Mouse (Mus musculus): ENCODE data around the gene Ube2d3. TPM values are rescaled to one million over a fixed set of nuclear protein-coding genes. Genes with fewer than 3 reads are reported as not detected.
"Not testable (repeated sequence)": the region's sequence is repeated elsewhere in the genome, so short reads cannot be mapped to it uniquely, and the experiment has no call there.

Gene Ube2d3
- total RNA-seq, 1 experiment from 2014 or later, result 485 TPM

DNA sequence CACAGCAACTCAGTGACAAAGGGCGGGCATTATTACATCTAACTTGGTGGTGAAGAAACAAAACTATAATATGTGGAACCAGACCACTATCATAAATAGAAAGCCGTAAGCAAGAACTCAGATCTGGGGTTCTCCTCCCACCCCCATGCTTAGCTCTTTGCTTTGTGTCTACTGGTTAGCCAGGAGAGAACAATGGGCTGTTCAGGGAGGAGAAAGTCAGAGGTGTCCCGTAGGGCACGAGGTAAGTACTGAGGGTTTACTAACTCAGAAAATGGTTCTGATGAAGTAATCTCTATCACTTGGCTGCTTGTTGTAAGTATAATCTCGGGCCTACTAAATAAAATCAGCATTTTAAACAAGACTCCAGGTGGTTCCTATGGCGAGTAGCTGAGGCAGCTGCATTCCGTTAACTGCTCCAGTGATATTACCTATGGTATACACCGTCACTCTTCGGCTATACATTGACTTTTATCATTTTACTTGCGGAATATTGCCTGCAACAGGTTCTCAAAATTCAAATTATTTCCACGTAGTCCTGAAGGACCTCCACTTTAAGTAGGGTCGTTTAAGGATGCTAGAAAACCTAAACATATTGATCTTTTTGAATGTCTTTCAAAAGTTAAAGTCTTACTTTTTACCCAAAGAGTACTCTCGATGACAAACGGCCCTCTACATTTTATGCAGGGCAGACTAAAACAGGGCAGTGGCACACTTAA lies 890 bp upstream of the Ube2d3 start:
- ATAC-seq (replicated peaks; ENCODE audit: low read depth, poor library complexity, severe bottlenecking), result no peak

- peak; percentile 37 for ATAC-seq (replicated peaks; ENCODE audit: low read depth, poor library complexity, severe bottlenecking)
These were observed 573 bp downstream of the Ube2d3 start for GRCm38 (mm10) chr3:135438531-135438912.

- ATAC-seq (replicated peaks; ENCODE audit: low read depth, poor library complexity, severe bottlenecking), result peak; percentile 52
These were observed 1.1 kb downstream of the Ube2d3 start for GRCm38 (mm10) chr3:135438913-135439531.

- no peak for ATAC-seq (replicated peaks; ENCODE audit: low read depth, poor library complexity, severe bottlenecking)
These were observed 1.7 kb downstream of the Ube2d3 start for GRCm38 (mm10) chr3:135439651-135440050.

DNA sequence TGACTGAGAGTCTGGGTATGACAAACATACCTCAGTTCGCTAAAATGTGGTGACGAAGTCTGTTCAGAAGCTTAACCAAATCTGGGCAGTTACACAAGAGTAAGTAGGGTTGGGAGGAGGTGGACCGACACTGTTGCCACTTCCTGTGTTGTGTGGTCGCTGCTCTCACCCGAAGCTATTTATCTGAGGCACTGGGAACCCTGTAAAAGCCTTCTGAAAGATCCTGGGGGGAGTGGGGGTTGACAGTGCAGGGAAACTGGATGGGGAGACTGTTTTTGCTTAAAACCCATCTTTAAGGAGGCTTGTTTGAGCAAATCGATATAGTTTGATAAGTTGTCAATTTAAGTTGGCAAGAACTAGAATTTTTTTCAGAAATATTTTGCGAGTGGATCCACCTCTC lies 2.3 kb downstream of the Ube2d3 start:
- peak; percentile 30 for ATAC-seq (replicated peaks; ENCODE audit: low read depth, poor library complexity, severe bottlenecking)

- ATAC-seq (replicated peaks; ENCODE audit: low read depth, poor library complexity, severe bottlenecking), result no peak
These were observed 2.7 kb downstream of the Ube2d3 start for GRCm38 (mm10) chr3:135440621-135441020.

- ATAC-seq (replicated peaks; ENCODE audit: low read depth, poor library complexity, severe bottlenecking), result no peak
These were observed 7.0 kb downstream of the Ube2d3 start for GRCm38 (mm10) chr3:135444930-135445329.

GRCm38 (mm10) chr3:135458981-135459380 lies 21.0 kb downstream of the Ube2d3 start:
- no peak for ATAC-seq (replicated peaks; ENCODE audit: low read depth, poor library complexity, severe bottlenecking)

- ATAC-seq (replicated peaks; ENCODE audit: low read depth, poor library complexity, severe bottlenecking), result no peak
These were observed 30.5 kb downstream of the Ube2d3 start for GRCm38 (mm10) chr3:135468402-135468801.

DNA sequence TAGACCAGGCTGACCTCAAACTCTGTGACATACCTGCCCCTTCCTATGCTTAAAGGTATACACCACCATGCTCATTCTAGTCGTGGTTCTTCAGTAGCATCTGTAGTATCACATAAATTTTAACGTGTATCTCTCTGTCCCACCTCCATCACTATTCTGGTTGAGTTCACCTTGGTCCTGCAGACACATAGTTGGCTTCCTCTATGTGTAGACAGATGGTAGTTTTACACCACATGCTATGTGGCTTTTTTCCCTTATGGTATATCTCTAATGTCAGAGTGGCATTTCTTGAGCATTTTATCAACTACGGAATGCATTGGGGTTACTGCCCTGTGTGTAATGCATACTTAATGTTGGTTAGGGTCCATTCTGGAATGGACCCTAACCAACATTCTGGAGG lies 31.2 kb downstream of the Ube2d3 start:
- no peak; the same call in 1 of the 2 replicates for ATAC-seq (replicated peaks; ENCODE audit: low read depth, poor library complexity, severe bottlenecking)

GRCm38 (mm10) chr3:135469974-135470373 lies 32.0 kb downstream of the Ube2d3 start:
- ATAC-seq (replicated peaks; ENCODE audit: low read depth, poor library complexity, severe bottlenecking), result peak; percentile 38; the same call in 1 of the 2 replicates

- ATAC-seq (replicated peaks; ENCODE audit: low read depth, poor library complexity, severe bottlenecking), result no peak
These were observed 32.9 kb downstream of the Ube2d3 start for GRCm38 (mm10) chr3:135470823-135471222.

DNA sequence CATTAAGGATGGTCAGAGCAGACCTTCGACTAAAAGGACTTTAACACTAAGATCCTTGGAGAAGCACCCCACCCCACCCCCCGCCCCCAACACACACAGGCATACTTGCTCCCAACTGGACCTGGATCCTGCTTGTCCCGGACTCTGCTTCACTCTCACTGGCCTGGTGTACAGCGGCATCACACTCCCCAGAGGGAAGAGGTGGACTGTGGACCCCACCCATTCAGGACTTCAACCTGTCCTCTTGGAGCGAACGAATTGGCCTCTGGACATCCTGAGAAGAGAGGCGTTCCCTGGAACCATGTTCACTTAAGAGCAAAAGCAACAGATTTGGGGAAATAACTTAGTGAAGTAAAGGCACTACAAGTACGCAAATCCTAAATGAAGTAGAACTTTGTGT lies 37.1 kb downstream of the Ube2d3 start:
- no peak for ATAC-seq (replicated peaks; ENCODE audit: low read depth, poor library complexity, severe bottlenecking)

- no peak for ATAC-seq (replicated peaks; ENCODE audit: low read depth, poor library complexity, severe bottlenecking)
These were observed 38.3 kb downstream of the Ube2d3 start for GRCm38 (mm10) chr3:135476286-135476685.

DNA sequence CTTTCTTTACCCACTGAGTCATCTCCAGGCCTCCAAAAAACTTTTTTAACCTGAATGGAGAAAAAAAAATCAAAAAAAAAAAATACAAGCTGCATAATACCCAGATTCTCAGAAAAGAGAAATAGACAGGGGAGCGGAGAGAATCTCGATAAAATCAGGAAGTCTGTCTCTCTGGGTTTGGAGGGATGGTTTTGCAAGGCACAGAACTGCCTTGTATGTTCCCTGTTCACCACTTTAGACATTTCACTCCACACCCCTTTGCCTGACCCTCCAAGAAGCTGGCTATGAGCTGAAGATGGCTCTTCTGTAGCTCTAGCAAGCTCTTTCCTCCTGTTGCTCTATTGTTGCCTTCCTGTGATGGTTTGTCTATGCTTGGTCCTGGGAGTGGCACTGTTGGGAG lies 39.0 kb downstream of the Ube2d3 start:
- ATAC-seq (replicated peaks; ENCODE audit: low read depth, poor library complexity, severe bottlenecking), result peak; percentile 73

- ATAC-seq (replicated peaks; ENCODE audit: low read depth, poor library complexity, severe bottlenecking), result not testable (repeated sequence)
These were observed 41.1 kb downstream of the Ube2d3 start for GRCm38 (mm10) chr3:135479090-135479489.

- no peak for ATAC-seq (replicated peaks; ENCODE audit: low read depth, poor library complexity, severe bottlenecking)
These were observed 42.8 kb downstream of the Ube2d3 start for GRCm38 (mm10) chr3:135480767-135481166.

DNA sequence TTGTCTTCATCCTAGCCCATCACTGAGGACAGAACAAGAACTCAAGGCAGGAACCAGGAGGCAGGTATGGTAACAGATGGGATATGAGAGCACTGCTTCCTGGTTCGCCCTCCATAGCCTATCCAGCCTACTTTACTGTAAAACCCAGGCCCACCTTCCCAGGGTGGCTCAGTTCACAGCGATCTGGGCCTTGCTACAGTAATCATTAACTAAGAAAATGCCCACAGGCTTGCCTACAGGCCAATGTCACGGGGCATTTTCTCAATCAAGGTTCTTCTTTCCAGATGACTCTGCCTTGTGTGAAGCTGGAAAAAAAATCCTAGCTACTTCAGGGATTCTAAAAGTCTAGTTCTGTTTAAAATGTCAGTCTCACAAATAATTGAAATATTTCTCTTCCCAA lies 43.7 kb downstream of the Ube2d3 start:
- no peak for ATAC-seq (replicated peaks; ENCODE audit: low read depth, poor library complexity, severe bottlenecking)

DNA sequence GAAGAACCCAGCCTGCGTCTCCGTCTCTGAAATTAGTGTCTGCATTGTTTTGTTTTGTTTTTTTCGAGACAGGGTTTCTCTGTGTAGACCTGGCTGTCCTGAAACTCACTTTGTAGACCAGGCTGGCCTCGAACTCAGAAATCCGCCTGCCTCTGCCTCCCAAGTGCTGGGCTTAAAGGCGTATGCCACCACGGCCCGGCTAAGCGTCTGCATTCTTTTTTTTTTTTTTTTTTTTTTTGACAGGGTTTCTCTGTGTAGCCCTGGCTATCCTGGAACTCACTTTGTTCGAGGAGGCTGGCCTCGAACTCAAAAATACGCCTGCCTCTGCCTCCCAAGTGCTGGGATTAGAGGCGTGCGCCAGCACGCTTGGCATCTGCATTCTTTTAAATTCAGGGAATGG lies 46.7 kb downstream of the Ube2d3 start:
- not testable (repeated sequence) for ATAC-seq (replicated peaks; ENCODE audit: low read depth, poor library complexity, severe bottlenecking)

GRCm38 (mm10) chr3:135485128-135485899 lies 47.4 kb downstream of the Ube2d3 start, which contains the start of gene Manba:
Gene Manba (plus strand): TSS chr3:135485611.
- ATAC-seq (replicated peaks; ENCODE audit: low read depth, poor library complexity, severe bottlenecking), result peak; percentile 94

- ATAC-seq (replicated peaks; ENCODE audit: low read depth, poor library complexity, severe bottlenecking), result peak; percentile 60
These were observed 47.9 kb downstream of the Ube2d3 start for GRCm38 (mm10) chr3:135485900-135486241.
